Mouse (Mus musculus): ENCODE data around the gene Popdc3. TPM values are rescaled to one million over a fixed set of nuclear protein-coding genes. Genes with fewer than 3 reads are reported as not detected.

The Popdc3 gene
- polyA plus RNA-seq, 1 experiment: not detected

- no peak for TF ChIP-seq GATA1 (IDR thresholded peaks at IDR 0.05; ENCODE audit: low read length)
These were observed 157.8 kb downstream of the Popdc3 start, which contains the start of gene Bves for GRCm38 (mm10) chr10:45335434-45336422. TSS of gene Bves (plus strand) at chr10:45335772.

- TF ChIP-seq GATA1 (IDR thresholded peaks at IDR 0.05; ENCODE audit: low read length): no peak
These were observed 161.2 kb downstream of the Popdc3 start for GRCm38 (mm10) chr10:45339106-45339505.

GRCm38 (mm10) chr10:45344381-45344780 is 166.5 kb downstream of the Popdc3 start:
- no peak for TF ChIP-seq GATA1 (IDR thresholded peaks at IDR 0.05; ENCODE audit: low read length)

GRCm38 (mm10) chr10:45345217-45345616 is 167.3 kb downstream of the Popdc3 start:
- TF ChIP-seq GATA1 (IDR thresholded peaks at IDR 0.05; ENCODE audit: low read length): no peak

- no peak for TF ChIP-seq GATA1 (IDR thresholded peaks at IDR 0.05; ENCODE audit: low read length)
These were observed 178.2 kb downstream of the Popdc3 start for GRCm38 (mm10) chr10:45356091-45356490.

GRCm38 (mm10) chr10:45363396-45363795 is 185.5 kb downstream of the Popdc3 start:
- TF ChIP-seq GATA1 (IDR thresholded peaks at IDR 0.05; ENCODE audit: low read length): no peak

GRCm38 (mm10) chr10:45366987-45367705 is 189.2 kb downstream of the Popdc3 start:
- TF ChIP-seq GATA1 (IDR thresholded peaks at IDR 0.05; ENCODE audit: low read length): no peak

Other genes starting within 250 kb of the Popdc3 start
- 15.2 and 19.2 TPM in 2 replicates for gene Prep, start 110.9 kb upstream of the Popdc3 start, polyA plus RNA-seq (2012)
- gene Bves, start 157.7 kb downstream of the Popdc3 start, polyA plus RNA-seq (2012): not detected in 2 replicates